Mouse (Mus musculus): Measurements from ENCODE around the gene Tfr2.
A peak's percentile ranks its signal among the peaks of the same experiment; 100 is the strongest.

Gene Tfr2

DNA sequence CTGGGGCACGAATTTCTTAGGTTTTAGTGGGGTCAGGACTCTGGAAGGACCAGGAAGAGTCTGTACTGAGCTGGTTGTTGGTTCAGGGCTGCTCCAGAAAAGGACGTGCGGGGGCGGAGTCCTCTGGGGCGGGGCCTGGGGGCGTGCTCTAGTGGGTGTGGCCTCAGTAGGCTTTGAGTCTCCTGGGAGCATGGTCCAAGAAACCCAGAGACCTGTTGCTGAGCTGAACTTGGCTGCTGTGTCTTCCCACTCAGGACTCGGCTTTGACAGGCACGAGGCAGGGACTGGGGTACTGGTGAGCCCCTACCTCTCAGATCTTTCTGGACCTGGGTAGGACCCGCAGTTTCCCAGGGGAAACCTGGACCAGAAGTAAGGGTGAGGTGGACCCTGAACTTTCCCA lies at the start of gene Tfr2:
TSS of gene Tfr2 (plus strand) at position 176 of the 400 bp plus-strand sequence.
- DNase-seq (ENCODE audit: low read depth, low spot score): no peak

DNA sequence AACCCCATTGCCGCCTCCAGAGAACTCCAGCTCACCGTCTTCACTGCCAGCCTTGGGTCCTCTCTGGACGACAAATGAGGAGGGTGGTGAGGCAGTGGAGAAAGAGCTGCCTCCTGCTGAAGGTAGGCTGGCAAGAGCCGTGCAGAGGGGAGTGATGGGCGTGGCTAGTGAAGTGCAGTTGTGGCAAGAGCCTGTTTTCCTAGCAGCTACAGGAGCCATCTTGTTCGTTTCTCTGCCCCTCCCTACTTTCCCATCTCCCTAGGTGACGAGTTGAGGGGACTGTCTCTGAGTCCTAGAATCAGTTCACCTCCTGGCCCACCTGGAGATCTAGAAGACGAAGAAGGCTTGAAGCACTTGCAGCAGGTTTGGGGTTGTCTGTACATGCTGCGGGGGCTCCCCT lies 47.8 kb upstream of the Tfr2 start:
- DNase-seq (ENCODE audit: low read depth, low spot score): no peak

DNA sequence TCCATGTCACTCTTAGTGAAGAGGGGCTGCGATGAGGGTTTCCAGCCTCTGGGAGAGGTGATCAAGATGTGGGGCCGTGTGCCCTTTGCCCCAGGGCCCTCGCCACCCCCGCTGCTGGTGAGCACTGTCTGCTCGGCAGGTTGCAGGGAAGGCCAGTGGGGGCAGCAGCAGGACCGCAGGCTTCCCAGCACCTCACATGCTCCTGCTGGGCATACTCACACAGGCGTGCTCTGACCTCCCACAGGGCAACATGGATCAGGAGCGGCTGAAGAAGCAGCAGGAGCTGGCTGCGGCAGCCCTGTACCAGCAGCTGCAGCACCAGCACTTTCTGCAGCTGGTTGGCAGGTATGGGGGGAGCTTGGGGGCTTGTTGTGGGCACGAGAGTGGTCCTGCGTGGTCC lies 46.9 kb upstream of the Tfr2 start:
- DNase-seq (ENCODE audit: low read depth, low spot score): no peak

DNA sequence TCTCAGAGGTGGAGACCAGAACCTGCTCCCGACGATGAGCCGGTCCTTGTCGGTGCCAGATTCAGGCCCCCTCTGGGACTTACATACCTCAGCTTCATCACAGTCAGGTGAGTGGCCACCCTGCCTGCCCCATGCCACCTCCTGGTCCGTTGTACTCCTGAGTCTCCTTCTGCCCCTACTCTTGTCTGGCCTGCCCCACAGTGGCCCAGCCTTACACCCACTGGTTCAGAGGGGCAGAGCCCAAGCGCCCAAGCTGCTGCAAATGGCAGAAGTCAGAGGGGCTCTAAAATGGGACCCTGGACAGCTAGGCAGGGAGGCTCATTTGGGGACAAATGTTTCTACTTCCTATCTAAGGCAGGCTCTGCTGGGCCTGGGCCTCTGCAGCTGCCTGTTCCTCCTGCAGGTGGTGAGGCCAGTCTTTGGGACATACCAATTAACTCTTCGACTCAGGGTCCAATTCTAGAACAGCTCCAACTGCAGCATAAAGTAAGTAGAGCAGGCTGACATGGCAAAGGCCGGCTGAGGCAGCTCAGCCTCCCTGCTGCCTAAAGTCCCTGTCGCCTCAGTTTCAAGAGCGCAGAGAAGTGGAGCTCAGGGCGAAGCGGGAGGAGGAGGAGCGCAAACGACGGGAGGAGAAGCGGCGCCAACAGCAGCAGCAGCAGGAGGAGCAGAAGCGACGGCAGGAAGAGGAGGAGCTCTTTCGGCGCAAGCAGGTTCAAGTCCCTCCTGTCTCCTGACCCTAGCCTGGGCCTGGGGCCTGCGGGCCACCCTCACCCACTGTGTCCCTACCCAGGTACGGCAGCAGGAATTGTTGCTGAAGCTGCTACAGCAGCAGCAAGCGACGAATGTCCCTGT lies 46.0 kb upstream of the Tfr2 start:
- no peak for DNase-seq (ENCODE audit: low read depth, low spot score)

DNA sequence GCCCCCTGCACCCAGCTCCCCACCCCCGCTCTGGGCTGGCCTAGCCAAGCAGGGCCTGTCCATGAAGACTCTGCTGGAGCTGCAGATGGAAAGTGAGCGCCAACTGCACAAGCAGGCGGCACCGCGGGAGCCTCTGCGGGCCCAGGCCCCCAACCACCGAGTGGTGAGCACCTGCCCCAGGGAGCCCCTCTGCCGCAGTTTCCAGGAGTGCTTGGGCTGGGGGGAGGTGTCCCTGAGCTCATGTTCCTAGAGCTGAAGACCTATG lies 45.5 kb upstream of the Tfr2 start:
- DNase-seq (ENCODE audit: low read depth, low spot score): no peak

DNA sequence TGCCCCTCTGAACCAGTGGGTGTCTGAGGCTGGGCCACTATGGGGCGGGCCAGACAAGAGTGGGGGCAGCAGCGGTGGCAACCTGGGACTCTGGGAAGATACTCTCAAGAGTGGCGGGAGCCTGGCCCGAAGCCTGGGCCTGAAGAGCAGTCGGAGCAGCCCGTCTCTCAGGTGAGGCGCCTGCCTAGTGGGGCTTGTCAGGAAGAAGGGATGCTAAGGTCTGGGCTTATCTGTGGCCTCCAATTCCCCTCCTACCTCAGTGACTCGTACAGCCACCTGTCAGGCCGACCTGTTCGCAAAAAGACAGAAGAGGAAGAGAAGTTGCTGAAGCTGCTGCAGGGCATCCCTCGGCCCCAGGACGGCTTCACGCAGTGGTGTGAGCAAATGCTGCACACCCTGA lies 45.0 kb upstream of the Tfr2 start:
- no peak for DNase-seq (ENCODE audit: low read depth, low spot score)

DNA sequence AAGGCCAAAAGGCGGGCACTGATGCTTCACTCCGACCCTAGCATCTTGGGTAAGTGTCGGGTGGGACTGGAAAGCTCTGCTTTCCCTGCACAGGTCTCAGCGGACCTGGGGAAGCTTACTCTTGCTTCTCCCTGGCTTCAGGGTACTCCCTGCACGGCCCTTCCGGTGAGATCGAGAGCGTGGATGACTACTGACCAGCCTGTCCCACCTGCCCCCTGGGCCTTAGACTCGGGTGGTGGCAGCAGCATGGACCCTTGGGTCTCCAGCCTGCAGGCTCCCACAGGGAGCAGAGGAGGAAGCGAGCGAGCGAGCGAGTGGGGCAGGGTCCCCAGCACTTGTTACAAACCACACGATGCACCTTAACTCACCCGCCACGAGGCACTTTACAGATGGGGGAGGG lies 44.1 kb upstream of the Tfr2 start:
- DNase-seq (ENCODE audit: low read depth, low spot score): no peak

DNA sequence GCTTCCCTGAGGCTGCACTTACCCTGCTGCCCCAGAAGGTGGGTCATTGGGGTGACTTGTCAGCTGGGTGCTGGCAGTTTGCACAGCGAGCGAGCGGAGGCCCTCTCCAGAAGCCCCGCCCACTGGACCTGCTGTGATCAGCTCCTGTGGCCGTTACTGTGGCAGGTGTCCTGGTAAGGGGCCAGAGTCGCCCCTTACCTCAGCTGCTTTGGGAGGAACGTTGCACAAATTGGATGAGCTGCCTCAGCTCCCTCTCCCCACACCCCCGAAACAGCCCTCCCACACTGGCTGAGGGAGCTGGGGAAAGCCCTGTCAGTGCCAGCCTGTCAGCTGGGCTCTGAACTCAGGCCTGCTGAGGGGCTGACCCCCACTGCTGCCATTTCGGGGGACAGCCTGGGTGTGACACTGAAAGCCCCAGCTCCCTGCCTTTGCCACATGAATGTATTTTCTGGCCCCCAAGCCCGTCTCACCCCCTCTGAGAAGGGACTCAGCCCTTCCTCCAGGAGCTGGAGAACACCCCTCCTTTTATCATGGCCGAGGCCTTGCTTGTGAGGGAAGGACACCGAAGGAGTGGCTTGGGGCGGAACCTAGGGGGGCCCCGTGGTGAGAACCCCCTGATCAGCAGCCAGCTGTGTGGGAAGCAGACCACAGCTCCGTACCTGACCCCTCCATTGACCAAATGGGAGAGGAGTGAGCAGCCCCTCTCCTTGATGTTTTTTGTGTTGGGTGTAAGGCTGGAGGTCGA lies 43.3 kb upstream of the Tfr2 start:
- DNase-seq (ENCODE audit: low read depth, low spot score): no peak

DNA sequence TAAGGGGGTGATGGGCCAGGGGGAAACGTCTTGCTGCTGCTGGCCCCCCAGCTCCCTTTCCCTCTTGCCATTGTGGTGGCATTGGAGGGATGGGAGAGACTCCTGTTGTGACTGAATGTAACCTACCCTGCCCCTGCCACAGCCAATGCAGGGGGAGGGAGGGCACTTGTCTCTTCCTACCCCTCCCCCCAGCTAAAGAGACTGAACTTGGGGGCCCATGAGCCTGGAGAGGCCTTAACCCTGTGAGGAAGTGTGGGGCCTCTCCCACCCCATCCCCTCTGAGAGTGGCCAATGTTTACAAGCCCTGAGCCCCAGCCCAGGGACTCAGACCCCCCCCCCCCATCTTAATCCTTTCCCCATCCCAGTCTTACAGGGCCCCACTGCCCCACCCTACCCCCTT lies 42.2 kb upstream of the Tfr2 start:
- DNase-seq (ENCODE audit: low read depth, low spot score): no peak

DNA sequence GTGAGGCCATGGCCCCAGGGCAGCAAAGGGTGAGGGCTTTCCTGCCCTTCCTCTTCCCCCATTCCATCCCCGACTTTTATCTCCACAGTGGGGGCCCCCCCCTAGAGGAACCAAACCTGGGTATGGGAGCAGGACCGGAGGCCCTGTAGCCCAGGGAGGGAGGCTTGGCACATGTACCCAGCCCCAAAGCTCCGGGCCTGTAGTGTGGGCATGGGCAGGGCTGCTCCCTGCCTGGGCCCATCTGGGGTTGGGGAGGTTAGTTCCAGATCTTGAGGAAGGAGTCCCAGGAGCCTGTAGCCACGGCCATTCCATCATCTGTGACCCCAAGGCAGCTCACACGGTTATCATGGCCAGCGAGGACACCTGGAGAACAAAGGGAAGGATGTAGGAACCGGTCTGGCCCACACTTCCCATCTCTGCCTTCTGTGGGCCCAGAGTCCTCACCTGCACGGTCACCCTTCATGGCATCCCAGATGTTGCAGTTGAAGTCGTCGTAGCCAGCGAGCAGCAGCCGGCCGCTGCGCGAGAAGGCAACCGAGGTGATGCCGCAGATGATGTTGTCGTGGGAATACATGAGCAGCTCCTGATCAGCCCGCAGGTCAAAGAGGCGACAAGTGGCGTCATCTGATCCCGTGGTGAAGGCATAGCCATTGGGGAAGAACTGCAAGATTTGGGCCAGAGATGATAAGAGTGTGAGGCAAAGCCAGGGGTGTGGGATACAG lies 41.2 kb upstream of the Tfr2 start:
- DNase-seq (ENCODE audit: low read depth, low spot score): no peak

DNA sequence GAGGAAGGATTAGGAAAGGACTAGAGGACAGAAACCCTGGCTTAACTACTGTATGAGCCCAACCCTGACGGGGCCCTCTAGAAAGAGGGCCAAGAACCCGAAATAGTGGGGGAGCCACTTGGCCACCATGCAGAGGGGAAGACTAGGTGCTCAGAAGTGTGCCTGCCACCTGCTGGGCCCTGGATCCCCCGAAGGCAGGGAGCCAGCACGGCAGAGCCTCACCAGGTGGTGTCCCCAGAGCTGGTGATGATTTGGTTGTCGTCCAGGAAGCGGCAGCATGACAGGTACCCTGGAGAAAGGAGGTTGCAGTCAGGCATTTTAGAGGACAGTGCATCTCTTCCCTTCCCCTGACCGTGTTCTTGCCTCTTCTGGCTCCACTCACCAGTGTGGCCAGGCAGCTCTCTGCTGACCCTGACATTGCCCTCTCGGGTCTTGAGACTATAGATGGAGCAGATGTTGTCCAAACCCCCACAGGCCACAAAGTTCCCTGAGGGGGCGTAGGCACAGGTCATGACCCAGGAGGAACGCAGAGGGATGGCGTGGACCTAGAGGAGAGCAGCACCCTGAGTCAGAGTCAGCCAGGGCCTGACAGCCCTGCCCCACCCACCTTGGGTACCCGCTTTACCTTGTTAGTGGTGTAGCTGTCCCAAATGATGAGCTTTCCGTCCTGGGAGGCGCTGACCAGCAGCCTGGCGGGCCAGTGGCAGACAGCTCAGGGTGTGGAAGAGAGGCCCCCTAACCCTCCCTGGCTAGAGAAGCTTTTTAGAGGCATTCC lies 40.2 kb upstream of the Tfr2 start:
- no peak for DNase-seq (ENCODE audit: low read depth, low spot score)

DNA sequence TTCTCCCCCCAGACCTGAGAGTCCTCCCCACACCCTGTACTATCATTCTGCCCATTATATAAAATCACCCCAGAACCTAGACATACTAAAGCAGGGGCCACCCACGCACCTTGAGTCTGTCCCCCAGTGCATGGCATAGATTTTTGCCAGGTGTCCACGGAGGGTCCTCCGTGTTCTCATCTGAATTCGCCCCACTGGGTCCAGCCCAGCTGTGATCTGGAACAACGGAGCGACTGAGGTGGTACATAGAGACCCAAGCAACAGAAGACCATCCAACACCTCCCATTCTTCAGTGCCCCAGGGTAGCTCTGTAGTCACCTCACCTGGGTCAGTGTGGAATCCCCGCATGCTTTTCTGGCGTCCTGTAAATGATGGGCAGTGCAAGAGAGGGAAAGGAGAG lies 39.6 kb upstream of the Tfr2 start:
- no peak for DNase-seq (ENCODE audit: low read depth, low spot score)

DNA sequence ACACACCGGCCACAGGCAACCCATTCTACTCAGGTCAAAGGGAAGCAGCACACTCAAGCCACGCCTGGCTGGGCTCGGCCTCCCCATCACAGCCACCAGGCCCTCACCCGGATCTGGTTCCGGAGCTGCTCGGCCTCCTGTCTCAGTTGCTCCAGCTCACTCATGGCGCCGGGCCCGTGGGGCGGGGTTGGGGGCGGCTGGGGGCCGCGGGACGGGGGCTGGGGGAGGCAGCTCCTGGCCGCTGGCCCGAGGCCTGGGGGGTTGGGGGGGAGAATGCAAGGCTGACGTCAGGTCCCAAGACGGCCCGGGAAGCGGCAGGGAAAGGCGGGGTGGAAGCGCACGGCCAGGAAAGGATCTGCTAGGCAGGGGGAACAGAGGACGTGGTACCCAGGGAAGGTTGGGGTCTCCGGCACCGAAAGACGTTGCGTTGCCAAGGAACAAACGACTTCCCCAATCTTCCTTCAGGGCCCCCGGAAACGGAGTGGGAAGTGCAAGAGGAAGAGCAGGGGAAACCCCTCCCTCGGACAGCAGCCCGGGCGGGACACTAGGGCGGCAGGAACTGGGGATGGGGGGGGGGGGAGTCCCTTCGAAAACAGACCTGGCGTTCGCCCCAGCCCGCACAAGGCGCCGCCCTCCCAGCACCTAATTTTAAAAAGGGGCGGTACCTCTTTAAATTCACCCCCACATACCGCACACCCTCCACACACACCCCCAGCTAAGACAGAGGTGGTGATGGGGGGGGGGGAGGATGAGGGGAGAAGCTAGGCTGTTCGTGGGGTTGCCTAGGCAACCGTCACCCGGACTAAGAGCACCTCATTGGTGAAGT lies 38.8 kb upstream of the Tfr2 start:
- DNase-seq (ENCODE audit: low read depth, low spot score): peak; percentile 74

DNA sequence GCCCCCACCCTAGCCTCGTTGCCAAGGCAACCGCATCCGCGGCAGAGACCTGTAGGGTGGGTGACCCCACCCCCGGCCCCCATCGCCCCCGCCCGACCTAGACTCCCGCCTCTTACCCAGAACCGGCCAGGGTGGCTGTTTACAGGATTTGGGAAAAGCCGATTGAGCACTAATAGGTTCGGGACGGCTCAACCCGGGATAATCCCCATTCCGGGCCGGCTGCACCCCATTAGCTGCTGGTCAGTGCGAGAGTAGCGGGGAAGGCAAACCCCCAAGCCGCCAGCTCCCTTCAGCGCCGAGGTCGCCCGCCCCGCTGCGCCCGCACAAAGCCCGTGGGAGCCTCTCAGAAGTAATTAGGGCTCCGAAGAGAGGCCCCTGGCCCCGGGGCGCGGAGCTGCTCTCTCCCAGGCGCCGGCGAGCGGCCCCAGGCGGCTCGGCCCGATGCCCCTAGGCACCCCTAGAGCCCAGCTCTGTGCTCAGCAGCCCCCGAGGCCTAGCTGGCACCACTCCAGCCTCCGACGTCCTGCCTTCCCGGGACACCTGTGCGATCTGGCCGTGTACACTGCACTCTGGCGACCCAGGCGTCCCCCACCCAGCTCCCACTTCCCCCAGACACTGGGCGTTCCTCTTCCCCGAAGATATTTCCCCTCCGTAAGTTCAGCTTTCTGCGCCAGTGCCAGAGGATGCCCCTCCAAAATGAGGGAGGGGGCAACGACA lies 38.1 kb upstream of the Tfr2 start:
- no peak for DNase-seq (ENCODE audit: low read depth, low spot score)

DNA sequence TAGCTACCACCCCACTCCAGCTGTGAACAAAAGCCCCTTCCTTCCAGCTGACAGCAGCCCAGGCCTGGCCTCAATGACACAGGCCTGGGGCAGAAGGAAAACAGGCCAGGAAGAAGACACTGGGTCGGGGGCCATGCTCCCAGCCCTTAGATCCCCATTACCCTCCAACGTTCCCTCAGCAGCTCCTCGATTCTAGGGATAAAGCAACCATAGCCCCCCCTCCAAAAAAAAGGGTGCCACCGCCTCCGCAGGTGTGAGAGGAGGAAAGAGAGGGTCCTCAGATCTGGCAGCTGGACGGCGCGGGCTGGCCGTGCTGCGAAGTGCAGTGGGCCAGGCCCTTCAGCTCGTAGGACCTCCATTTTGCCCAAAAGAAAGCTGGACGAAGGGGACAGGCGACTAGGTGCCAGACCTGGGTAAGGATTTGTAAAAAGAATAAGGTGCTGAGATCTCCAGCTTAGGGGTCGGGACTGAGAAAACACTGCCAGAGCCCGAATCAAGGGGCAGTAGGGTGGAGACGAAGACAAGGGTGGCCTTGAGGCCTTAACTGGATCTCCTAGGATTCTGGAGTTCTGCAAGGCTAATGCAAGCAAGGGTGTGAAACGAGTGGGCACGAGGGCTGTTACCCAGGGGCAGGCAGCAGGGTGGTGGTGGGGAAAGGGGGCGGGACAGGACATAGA lies 37.4 kb upstream of the Tfr2 start:
- no peak for DNase-seq (ENCODE audit: low read depth, low spot score)

DNA sequence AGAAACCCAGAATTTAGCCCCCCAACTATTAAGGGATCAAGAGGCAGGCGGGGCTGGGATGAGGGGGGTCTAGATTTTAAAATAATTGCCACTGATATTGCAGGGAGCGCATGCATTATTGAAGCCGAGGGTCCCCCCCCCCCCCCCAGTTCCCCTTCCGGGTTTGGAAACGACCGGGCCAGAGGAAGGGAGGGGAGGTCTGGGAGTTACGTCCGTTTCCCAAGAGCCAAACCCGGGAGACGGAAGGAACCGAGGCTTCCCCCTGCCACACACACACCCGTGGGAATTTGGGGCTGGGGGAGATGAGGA lies 36.9 kb upstream of the Tfr2 start:
- DNase-seq (ENCODE audit: low read depth, low spot score): no peak

DNA sequence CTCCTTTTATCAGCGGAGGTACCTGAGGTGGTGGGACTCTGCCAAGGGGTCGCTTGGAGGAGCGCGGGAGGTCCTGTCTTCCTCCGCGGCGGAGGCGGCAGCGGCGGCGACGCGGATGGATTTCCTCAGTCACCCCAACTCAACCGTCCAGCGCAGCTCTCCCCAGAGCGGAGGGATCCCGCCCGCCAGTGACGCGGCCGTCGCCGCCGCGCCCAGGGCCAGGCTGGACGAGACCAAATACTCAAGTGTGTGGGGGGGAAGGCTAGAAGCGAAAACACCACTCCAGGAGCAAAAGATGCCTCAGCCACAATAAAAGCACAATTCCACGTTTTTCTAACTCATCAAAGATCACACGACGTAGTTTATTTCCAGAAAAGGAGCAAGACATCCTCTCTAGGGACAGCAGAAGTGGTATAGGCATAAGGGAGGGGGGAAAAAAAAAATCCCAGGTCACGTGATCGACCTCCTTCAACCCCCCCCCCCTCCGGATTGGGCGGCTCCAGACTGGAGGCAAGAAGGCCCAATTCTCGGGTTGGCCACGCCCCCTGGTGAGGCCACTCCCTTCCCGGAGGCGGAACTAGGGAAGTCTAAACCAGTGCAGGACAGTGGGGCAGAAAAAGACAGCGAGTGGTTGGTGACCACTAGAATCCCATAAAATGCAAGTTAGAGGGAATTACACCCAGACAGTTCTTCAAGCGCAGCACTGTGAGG lies 36.4 kb upstream of the Tfr2 start, which contains the start of the genes Epo and Gnb2:
TSS of gene Epo (minus strand) at position 126 of the 711 bp plus-strand sequence.
TSS of gene Gnb2 (minus strand) at position 394 of the 711 bp plus-strand sequence.
- DNase-seq (ENCODE audit: low read depth, low spot score): peak; percentile 98

DNA sequence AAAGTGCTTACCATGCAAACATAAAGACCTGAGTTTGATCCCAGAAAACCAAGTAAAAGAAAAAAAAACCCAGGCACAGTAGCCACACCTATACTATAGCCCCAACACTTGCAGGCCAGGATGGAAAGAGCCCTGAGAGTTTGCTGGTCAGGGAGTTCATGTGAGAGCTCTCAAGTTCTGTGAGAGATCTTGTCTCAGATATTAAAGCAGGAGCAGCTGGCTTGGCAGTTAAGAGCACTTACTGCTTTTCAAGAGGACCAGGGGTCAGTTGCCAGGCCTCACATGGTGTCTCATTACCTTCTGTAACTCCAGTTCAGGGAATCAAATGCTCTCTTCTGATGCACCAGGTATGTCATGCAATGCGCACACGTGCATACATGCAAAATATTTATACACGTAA lies 34.9 kb upstream of the Tfr2 start:
- no peak for DNase-seq (ENCODE audit: low read depth, low spot score)

DNA sequence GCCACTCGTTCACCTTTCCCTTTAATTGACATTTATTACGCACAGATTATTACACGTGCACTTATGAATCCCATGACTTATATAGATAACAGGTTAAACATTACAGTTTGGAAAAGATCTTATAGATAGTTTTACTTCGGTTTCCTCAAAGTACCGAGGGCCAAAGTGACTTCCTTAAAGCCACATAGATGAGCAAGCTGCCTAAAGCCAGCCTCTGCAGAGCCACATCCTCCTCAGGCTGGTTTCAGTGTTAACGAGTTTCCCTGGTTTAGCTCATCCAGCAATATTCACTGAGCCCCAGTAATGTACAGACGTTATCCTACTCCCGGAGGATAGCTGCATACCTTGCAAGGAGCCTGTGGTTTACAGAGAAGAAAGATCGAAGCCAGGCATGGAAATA lies 34.3 kb upstream of the Tfr2 start:
- DNase-seq (ENCODE audit: low read depth, low spot score): no peak

All from skeletal muscle tissue, adult 2 months (tissue).